Mouse (Mus musculus) gastrocnemius, postnatal 14 days (tissue): Measurements from ENCODE around the gene Oit3. TPM values are rescaled to one million over a fixed set of nuclear protein-coding genes. Genes with fewer than 3 reads are reported as not detected.

Source experiments
- DNase-seq: peaks from one replicate; pipeline ENCODE4 v3.0.0; 2021; ENCODE audit warnings: mixed read lengths
- intact Hi-C: fragments of 180-260 bp; cut with DNase I; formaldehyde crosslinking; loops from one replicate; pipeline ENCODE4 v1.15.1; 2025; ENCODE audit warnings: low total_unique reads
- total RNA-seq, 2 experiments: library from RNA; stranded (reverse); gene quantifications; 2 replicates each; pipeline ENCODE4 v1.2.3; 2021

The Oit3 gene
- total RNA-seq, 2 experiments from 2014 or later, result 0.51 to 0.58 TPM

DNA sequence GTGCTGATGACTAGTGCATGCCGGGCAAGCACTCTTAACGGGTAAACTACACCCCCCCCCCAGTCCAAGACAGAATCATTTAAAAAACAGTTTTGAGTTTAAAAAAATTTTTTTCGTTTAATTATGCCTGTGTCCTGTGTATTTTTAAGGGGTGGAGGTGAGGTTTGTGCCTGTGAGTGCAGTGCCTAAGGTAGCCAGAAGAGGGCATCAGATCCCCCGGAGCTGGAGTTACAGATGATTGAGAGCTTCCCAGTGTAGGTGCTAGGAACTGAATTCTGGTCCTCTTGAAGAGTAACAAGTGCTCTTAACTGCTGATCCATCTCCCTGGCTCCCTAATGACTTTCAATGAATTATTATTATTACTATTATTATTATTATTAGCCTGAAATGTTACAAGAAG lies 62.9 kb downstream of the Oit3 start:
- intact Hi-C loops, result no loop called here
- DNase-seq, result no peak

DNA sequence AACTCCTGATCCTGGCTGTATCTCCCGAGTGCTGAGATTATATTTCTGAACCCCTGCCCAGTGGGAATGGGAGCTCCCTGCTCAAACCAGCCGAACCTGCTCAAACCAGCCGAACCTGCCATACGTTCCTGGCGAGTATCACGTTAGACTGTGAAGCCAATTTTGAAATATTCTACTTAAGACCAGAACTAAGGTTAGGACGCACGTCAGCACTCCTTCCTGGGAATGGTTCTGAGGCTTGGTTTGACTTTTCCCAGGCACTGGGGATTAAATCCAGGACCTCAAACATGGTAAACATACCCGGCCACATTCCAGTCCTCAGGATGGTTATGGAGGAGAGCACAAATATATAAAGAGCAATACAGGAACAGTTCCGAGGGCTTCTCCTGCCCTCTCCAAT lies 63.7 kb downstream of the Oit3 start:
- DNase-seq, result no peak
- intact Hi-C loops, result no loop called here

Other genes starting within 250 kb of the Oit3 start
- gene Sept10, start 219.9 kb downstream of the Oit3 start, total RNA-seq, result 10 to 100 TPM; 16.6 to 17.0 TPM
- 1 to 10 TPM; 1.4 to 2.3 TPM for gene Sowahc, start 219.8 kb downstream of the Oit3 start, total RNA-seq
- gene P4ha1, start 118.5 kb downstream of the Oit3 start, total RNA-seq, result 10 to 100 TPM; 29.9 to 34.2 TPM
- gene Gm10273, start 46.1 kb downstream of the Oit3 start, total RNA-seq, result 100 to 1,000 TPM; 106 to 119 TPM
- gene Pla2g12b, start 38.1 kb downstream of the Oit3 start, total RNA-seq, result under 1 TPM in 1 of 2 experiments, not detected in 1; 0.45 TPM
- gene Gm10322, start 174.3 kb upstream of the Oit3 start, total RNA-seq, result not detected
- gene Mcu, start 174.9 kb upstream of the Oit3 start, total RNA-seq, result 10 to 100 TPM; 51.0 to 51.1 TPM